Comparison of ENCODE assay signal across 9 mouse cellular contexts in genomic region chr3:90668846-90669245, GRCm38 (mm10). TPM values are rescaled to one million over a fixed set of nuclear protein-coding genes. Genes with fewer than 3 reads are reported as not detected.
DNase-seq lines count a peak whose midpoint lies in the region; ATAC-seq and TF ChIP-seq lines count a peak whose summit lies in the region.
"Had no signal": no experiment of that assay in that cellular context is flagged by ENCODE, and none has a peak within 500 bp of the region (broad histone marks: within the 10 kb centered on the region; RNA-seq: fewer than 3 reads in every experiment).

Gene S100a8, plus strand, starts transcription at chr3:90668978.

- no peaks in the 10 kb centered on the region for H3K27me3 ChIP-seq in kidney, adult 2 months (replicated peaks; ENCODE audit: control insufficient read depth, insufficient read depth, low read length)

- H3K36me3 ChIP-seq in kidney, adult 2 months (ENCODE audit: control insufficient read depth, insufficient read depth, low read length), result no peaks in the 10 kb centered on the region

- no peaks in the 10 kb centered on the region for H3K4me1 ChIP-seq in kidney, adult 2 months (ENCODE audit: control insufficient read depth, insufficient read depth, low read length)

- H3K4me3 ChIP-seq in kidney, adult 2 months (ENCODE audit: insufficient read depth, low read depth, low read length), result no peak within 1 kb of the TSS

- TF ChIP-seq CTCF in kidney, adult 2 months (conservative IDR thresholded peaks at IDR 0.05; ENCODE audit: insufficient read depth, insufficient read length, low read depth, low read length), result no peak

- H3K27ac ChIP-seq in kidney, adult 2 months (ENCODE audit: insufficient read depth, low read depth, low read length), result no peak within 1 kb of the TSS

- TF ChIP-seq POLR2A in kidney, adult 2 months (IDR thresholded peaks at IDR 0.05; ENCODE audit: low read depth, low read length), result no peak

- ATAC-seq in frontal cortex, adult (ENCODE audit: low TSS enrichment), result no peak

- intact Hi-C loops in heart, postnatal 14 days (cut with DNase I), result no loop called here

- peak; percentile 10 for DNase-seq in kidney, postnatal 14 days
- no peak for DNase-seq in kidney, adult 2 months
- peak; percentile 24 for DNase-seq in adrenal gland, postnatal 25 days
- DNase-seq in heart, postnatal 14 days, result peak; percentile 6 to 15
- DNase-seq in lung, postnatal 4 days, result peak; percentile 70 to 78
- no peak for DNase-seq in ovary, postnatal 14 days (ENCODE audit: low spot score)
- no peak for DNase-seq in cerebellum, adult 11-12 months

- 58% methylated on average over 8 of the region's 8 CpGs for WGBS in kidney, adult 2 months

RNA-seq across cellular contexts. Expression of gene S100a8, which starts in this region (rescaled TPM):
- 0.26 and 1.2 TPM in 2 replicates for polyA plus RNA-seq in kidney, adult 2 months (2012; rRNA removed)
- 0.76 TPM in 1 of 2 replicates, not detected in the other for total RNA-seq in adrenal gland, postnatal 25 days (2021)
- 1 to 10 TPM; 2.6 to 2.8 TPM for total RNA-seq in heart, postnatal 14 days (2021)
- polyA plus RNA-seq: large intestine, adult 2 months had no signal

Comparison
In these comparisons a context has a peak if more than half of its experiments do, and no peak if none do; other contexts are left out.
1. DNase-seq: peak in kidney, postnatal 14 days (single experiment), heart, postnatal 14 days (2 of 2) and lung, postnatal 4 days (2 of 2); none in kidney, adult 2 months (single experiment), ovary, postnatal 14 days (single experiment) and cerebellum, adult 11-12 months (single experiment).
2. Peak in DNase-seq in adrenal gland, postnatal 25 days; RNA of the gene not detected or under 1 TPM.